Mouse (Mus musculus) midbrain, embryonic 10.5 days (tissue): Measurements from ENCODE around the gene Meis2. TPM values are rescaled to one million over a fixed set of nuclear protein-coding genes. Genes with fewer than 3 reads are reported as not detected.

Experiments used
- DNase-seq: peaks from one replicate; pipeline ENCODE4 v3.0.0-alpha.2; 2017; ENCODE audit warnings: low spot score
- H3K27ac ChIP-seq: fragments of 300-500 bp; sonication (generic); replicated peaks from 2 replicates; pipeline ENCODE4 v1.5.1; 2016; ENCODE audit warnings: mild to moderate bottlenecking
- H3K27me3 ChIP-seq: fragments of 300-500 bp; sonication (generic); 2 replicates; pipeline ENCODE4 v1.6.1; 2016; ENCODE audit warnings: low read depth, mild to moderate bottlenecking; ENCODE audit not compliant: poor library complexity, severe bottlenecking
- H3K36me3 ChIP-seq: fragments of 300-500 bp; sonication (generic); 2 replicates; pipeline ENCODE4 v1.6.1; 2016; ENCODE audit warnings: mild to moderate bottlenecking, moderate library complexity
- H3K4me1 ChIP-seq: fragments of 300-500 bp; sonication (generic); 2 replicates; pipeline ENCODE4 v1.6.1; 2016
- H3K4me3 ChIP-seq: fragments of 300-500 bp; sonication (generic); 2 replicates; pipeline ENCODE4 v1.5.1; 2016; ENCODE audit warnings: mild to moderate bottlenecking, moderate library complexity
- H3K9me3 ChIP-seq: fragments of 300-500 bp; sonication (generic); replicated peaks from 2 replicates; pipeline ENCODE4 v1.6.1; 2016; ENCODE audit warnings: mild to moderate bottlenecking
- WGBS: fragments of 180-500 bp; shearing (Covaris S2); methylation state at CpG from one replicate; pipeline ENCODE4 v1.1.7; 2016; 5-methylcytosine and 5-hydroxymethylcytosine counted together
- polyA plus RNA-seq: library from polyadenylated mRNA; unstranded; fragments of >200 nt; fragmentation: Nextera tagmentation; extraction: Ambion mirVana; gene quantifications from 2 replicates; pipeline ENCODE4 v1.2.1, GENCODE M21; 2016

The Meis2 gene
- polyA plus RNA-seq, 1 experiment from 2014 or later: 34.4 TPM

DNA sequence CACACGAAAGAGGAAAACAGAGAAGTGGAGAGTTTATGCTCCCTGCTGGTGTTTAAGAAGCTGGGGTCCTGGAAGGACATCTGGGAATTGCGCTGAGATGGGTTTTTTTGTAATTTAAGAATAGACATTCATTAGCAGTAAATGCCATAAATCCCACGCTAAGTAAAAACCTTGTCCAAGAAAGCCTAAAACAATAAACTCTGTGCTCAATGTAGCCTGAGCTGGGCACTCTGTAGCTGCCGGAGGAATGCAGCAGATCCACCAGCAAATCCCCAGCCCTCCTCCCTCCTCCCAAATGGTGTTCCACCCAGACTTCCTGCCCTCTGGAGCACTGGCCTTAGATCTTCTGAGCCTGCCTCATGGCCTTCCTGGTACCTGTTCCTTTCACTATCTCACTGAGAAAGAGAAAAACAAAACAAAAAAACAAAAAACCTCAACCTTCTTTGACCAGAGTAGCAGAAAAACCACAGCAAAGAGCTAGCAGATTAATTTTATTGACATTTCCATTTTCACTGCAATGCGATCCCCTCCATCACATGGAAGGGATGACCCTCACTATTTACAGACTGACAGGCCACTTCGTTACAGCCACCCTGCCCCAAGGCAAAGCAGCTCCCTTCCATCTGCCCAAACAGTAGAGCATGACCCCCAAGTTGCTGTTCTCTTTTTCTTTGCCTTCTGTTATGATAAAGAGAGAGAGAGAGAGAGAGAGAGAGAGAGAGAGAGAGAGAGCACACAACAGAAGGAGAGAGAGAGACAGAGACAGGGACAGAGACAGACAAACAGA, 64.1 kb downstream of the Meis2 start:
- Histone ChIP-seq H3K4me1 (peaks cover 52% of the 10 kb centered on the region), H3K4me3 (no peak overlapping the region), H3K27ac (no peak overlapping the region), H3K9me3 (no peaks in the 10 kb centered on the region), H3K27me3 (peaks cover 82% of the 10 kb centered on the region), H3K36me3 (peaks cover 32% of the 10 kb centered on the region)
- DNase-seq: no peak
- 47% methylated on average over 6 of the region's 6 CpGs for WGBS

DNA sequence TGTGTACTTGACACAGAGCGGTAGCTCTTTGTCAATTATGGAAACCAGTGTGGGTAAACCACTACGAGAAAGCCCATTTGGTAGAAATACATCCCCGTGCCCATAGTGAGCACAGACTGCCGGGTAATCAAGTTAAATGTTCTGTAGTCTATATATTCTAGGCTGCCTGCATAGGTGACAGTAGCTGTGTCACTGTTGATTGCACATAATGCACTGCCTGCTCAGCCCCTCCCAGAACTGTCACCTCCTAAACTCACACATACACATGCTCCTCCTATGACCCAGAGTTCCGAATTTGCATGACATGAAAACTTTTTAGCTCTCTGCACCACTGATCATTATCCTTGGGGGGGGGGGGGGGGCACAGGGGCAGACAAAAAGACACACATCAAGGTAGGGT, 65.1 kb downstream of the Meis2 start:
- WGBS: 84% methylated on average over 5 of the region's 5 CpGs
- Histone ChIP-seq H3K4me3 (no peak overlapping the region), H3K27ac (no peak overlapping the region), H3K4me1 (peaks cover 55% of the 10 kb centered on the region), H3K27me3 (peaks cover 71% of the 10 kb centered on the region), H3K9me3 (no peaks in the 10 kb centered on the region), H3K36me3 (peaks cover 32% of the 10 kb centered on the region)
- no peak for DNase-seq

DNA sequence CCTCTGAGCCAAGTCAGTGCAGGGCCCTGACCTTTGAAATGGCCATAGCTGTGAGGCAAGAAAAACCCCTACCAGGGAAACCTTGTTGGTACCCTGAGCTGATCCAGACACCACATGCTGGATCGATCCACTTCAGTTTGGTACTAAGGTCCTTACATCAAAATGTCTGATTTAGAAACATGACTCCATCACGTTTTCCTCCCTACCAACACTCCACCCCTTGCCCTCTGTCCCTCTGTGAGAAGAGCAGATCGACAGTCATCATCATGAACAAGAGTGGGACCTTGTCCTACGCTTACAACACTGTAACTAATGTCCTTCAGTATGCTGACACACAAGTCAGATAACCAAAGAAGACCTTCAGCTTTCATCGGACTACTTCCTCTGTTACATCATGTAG, 66.8 kb downstream of the Meis2 start:
- peaks cover 38% of the 10 kb centered on the region for H3K36me3 ChIP-seq
- DNase-seq: no peak
- H3K9me3 ChIP-seq: no peaks in the 10 kb centered on the region
- no peak overlapping the region for H3K4me3 ChIP-seq
- 81% methylated on average over 5 of the region's 5 CpGs for WGBS
- no peak overlapping the region for H3K27ac ChIP-seq
- H3K4me1 ChIP-seq: peaks cover 54% of the 10 kb centered on the region
- H3K27me3 ChIP-seq: peaks cover 66% of the 10 kb centered on the region

DNA sequence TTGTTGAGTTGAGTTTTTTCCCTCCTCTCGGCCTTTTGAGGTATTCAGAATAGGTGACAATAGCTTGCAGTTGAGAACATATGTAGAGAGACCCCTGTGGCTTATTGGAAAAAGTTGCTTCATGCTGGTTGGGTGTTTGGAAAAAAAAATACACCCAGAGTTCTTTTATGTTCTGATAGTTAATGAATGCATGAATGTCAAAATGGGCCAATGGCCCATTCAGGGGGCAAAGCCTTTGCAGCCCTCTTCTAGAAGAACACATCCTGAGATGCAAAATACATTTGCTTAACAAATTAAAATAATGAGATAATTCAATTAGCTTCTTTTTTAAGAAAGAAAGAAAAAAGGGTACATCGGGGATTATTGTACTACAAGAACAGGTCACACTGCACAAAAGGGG, 69.2 kb downstream of the Meis2 start:
- no peak for DNase-seq
- Histone ChIP-seq H3K27me3 (peaks cover 48% of the 10 kb centered on the region), H3K4me3 (no peak overlapping the region), H3K27ac (no peak overlapping the region), H3K4me1 (peaks cover 37% of the 10 kb centered on the region), H3K9me3 (no peaks in the 10 kb centered on the region), H3K36me3 (peaks cover 36% of the 10 kb centered on the region)
- 66% methylated on average over 2 of the region's 2 CpGs for WGBS

DNA sequence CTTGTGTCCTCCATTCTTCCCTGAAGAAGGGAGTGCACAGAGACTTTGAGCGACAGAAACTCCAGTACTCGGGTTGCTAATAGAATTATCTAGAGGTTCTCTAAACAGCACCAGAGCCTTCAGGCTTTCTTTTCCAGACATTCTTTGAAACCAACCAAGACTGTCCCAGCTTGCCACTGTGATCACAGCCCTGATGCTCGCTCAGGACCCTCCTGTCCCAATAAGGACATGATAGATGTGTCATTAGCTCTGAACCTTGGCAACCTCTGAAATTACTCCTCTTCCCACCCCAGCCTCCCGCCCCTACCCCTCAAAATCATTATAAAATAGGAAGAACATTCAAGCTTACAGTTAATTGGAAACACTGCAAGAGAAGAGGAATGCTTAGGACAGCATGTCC, 71.8 kb downstream of the Meis2 start:
- Histone ChIP-seq H3K4me1 (peaks cover 26% of the 10 kb centered on the region), H3K36me3 (peaks cover 28% of the 10 kb centered on the region), H3K27ac (no peak overlapping the region), H3K4me3 (no peak overlapping the region), H3K9me3 (no peaks in the 10 kb centered on the region), H3K27me3 (peaks cover 28% of the 10 kb centered on the region)
- no peak for DNase-seq
- WGBS: 85% methylated on average over 4 of the region's 4 CpGs

GRCm38 (mm10) chr2:115989249-115989648, 76.4 kb downstream of the Meis2 start:
- Histone ChIP-seq H3K27me3 (0 out of 2 replicates have a peak, but pooled peaks cover 4% of the 10 kb centered on the region), H3K4me1 (no peaks in the 10 kb centered on the region), H3K27ac (no peak overlapping the region), H3K36me3 (peaks cover 11% of the 10 kb centered on the region; the same call in 1 of the 2 replicates), H3K4me3 (no peak overlapping the region), H3K9me3 (no peaks in the 10 kb centered on the region)
- WGBS: 90% methylated on average over 6 of the region's 6 CpGs
- no peak for DNase-seq

DNA sequence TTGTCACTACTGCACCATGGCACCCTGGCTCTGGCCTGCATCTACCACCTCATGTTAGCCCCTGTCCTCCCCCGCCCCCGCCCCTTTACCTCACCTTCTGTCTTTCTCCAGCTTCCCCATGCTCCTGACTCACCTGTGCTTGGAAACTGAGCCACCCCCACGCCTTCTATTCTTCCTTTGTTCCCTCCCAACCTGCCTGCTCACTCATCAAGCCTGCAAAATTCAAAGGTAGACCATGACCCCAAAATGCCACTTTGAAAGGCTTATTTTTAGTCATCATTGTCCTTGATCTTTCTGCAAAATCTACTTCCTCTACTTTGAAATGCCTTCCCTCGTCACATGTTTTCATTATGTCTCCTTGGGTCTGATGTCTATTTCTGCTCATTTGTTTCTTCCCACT, 77.2 kb downstream of the Meis2 start:
- Histone ChIP-seq H3K4me3 (no peak overlapping the region), H3K27me3 (no peaks in the 10 kb centered on the region), H3K9me3 (no peaks in the 10 kb centered on the region), H3K36me3 (peaks cover 9% of the 10 kb centered on the region; the same call in 1 of the 2 replicates), H3K4me1 (peaks cover 3% of the 10 kb centered on the region; the same call in 1 of the 2 replicates), H3K27ac (no peak overlapping the region)
- no peak for DNase-seq
- 87% methylated on average over 4 of the region's 4 CpGs for WGBS

GRCm38 (mm10) chr2:115984952-115985351, 80.7 kb downstream of the Meis2 start:
- H3K36me3 ChIP-seq: peaks cover 9% of the 10 kb centered on the region; the same call in 1 of the 2 replicates
- peaks cover 17% of the 10 kb centered on the region for H3K4me1 ChIP-seq
- H3K9me3 ChIP-seq: no peaks in the 10 kb centered on the region
- 78% methylated on average over 9 of the region's 9 CpGs for WGBS
- DNase-seq: no peak
- no peaks in the 10 kb centered on the region for H3K27me3 ChIP-seq
- no peak overlapping the region for H3K4me3 ChIP-seq
- H3K27ac ChIP-seq: no peak overlapping the region

- Histone ChIP-seq H3K27ac (no peak overlapping the region), H3K4me3 (no peak overlapping the region), H3K4me1 (peaks cover 21% of the 10 kb centered on the region), H3K36me3 (peaks cover 9% of the 10 kb centered on the region; the same call in 1 of the 2 replicates), H3K27me3 (no peaks in the 10 kb centered on the region), H3K9me3 (no peaks in the 10 kb centered on the region)
- WGBS: 83% methylated on average over 4 of the region's 4 CpGs
- no peak for DNase-seq
Measured at GRCm38 (mm10) chr2:115984487-115984886, 81.2 kb downstream of the Meis2 start.

- no peak for DNase-seq
- Histone ChIP-seq H3K4me3 (no peak overlapping the region), H3K4me1 (peaks cover 24% of the 10 kb centered on the region), H3K9me3 (no peaks in the 10 kb centered on the region), H3K36me3 (peaks cover 20% of the 10 kb centered on the region), H3K27me3 (no peaks in the 10 kb centered on the region), H3K27ac (peak overlapping the region; percentile 74)
Measured at GRCm38 (mm10) chr2:115980490-115980889, 85.1 kb downstream of the Meis2 start.

DNA sequence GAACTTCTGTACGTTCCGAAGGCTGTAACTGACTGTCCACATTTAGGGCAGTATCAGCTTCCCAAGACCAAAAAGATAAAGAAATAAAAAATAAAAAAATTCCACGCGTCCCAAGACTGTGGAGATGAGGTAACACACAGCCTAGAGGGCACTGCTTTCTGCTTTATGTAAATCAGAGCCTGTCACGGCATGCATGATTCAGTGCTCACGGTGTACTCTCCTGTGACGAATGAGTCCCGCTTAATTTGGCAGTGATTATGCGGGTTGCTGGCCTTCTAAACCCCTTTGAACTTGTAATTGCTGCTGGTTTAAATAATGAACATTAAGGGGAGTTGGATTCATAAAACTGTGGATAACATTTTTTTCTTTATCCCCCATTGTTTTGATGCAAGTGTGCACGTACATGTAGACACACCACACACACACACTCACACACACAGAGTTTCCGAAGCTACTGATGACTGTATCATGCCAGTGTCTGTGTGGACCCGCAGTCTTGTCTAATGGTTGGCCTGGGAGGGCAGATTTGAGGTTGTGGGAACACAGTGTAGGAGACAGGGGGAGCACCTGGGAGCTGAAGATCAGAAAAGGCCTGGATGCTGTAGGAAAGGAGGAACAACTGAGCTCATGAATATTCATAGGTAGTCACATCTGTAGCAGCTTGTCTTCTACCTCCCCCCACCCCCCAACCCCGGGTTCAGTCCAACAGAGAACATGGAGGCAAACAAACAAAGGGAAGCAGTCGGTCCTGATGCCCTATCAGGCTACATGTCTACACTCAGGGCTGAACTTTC, 85.8 kb downstream of the Meis2 start:
- Histone ChIP-seq H3K27ac (peak overlapping the region; percentile 74), H3K4me3 (no peak overlapping the region), H3K9me3 (no peaks in the 10 kb centered on the region), H3K36me3 (peaks cover 23% of the 10 kb centered on the region), H3K27me3 (no peaks in the 10 kb centered on the region), H3K4me1 (peaks cover 24% of the 10 kb centered on the region)
- DNase-seq: peak; percentile 33
- WGBS: 71% methylated on average over 14 of the region's 14 CpGs

- Histone ChIP-seq H3K4me1 (peaks cover 22% of the 10 kb centered on the region), H3K9me3 (no peaks in the 10 kb centered on the region), H3K36me3 (peaks cover 22% of the 10 kb centered on the region), H3K27ac (no peak overlapping the region), H3K4me3 (no peak overlapping the region), H3K27me3 (no peaks in the 10 kb centered on the region)
- 74% methylated on average over 5 of the region's 5 CpGs for WGBS
- no peak for DNase-seq
Measured at GRCm38 (mm10) chr2:115978666-115979065, 87.0 kb downstream of the Meis2 start.

GRCm38 (mm10) chr2:115971296-115971805, 94.3 kb downstream of the Meis2 start:
- H3K27me3 ChIP-seq: no peaks in the 10 kb centered on the region
- H3K4me3 ChIP-seq: no peak overlapping the region
- DNase-seq: no peak
- WGBS: 90% methylated on average over 3 of the region's 3 CpGs
- no peak overlapping the region for H3K27ac ChIP-seq
- no peaks in the 10 kb centered on the region for H3K4me1 ChIP-seq
- H3K36me3 ChIP-seq: peaks cover 15% of the 10 kb centered on the region; the same call in 1 of the 2 replicates
- no peaks in the 10 kb centered on the region for H3K9me3 ChIP-seq
